Mouse (Mus musculus) small intestine, adult 2 months (tissue): ENCODE data around the gene Batf3.

Experiments used
- CTCF ChIP-seq: fragments of 200-500 bp; IDR thresholded peaks from 2 replicates; pipeline ENCODE4 v1.5.1; 2012; ENCODE audit warnings: low read depth, mild to moderate bottlenecking, control low read depth, inconsistent platforms, low read length, moderate library complexity, mixed read lengths; ENCODE audit not compliant: insufficient replicate concordance, insufficient read length; ENCODE audit errors: extremely low read depth
- POLR2A ChIP-seq: fragments of 200-500 bp; IDR thresholded peaks from 2 replicates; pipeline ENCODE4 v1.6.1; 2012; ENCODE audit warnings: low read depth, mild to moderate bottlenecking, control low read depth, inconsistent platforms, low read length, moderate library complexity

DNA sequence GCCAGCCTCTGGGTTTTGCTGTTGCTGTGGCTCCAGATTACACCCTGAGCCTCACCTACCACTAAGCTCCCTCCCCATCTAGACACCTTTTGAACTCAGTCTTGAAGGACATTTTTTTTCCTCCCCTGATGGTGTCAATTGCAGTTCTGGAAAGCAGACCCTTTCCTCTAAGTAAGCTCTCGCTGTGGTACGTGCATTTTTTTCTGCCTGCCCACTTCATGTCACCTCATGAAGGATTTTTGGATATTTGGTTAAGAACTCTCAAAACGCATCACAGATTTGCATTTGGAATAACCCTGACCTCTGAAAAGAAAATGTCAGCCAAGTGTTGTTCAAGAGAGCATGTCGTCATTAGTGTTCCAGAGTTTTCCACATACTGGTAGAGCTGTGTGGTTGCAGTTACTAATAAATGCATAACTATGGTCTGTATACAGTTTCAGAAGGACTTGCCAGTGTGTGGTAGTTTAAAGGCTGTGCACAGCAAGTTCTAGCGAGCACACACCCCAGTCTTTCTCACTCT is 2.2 kb downstream of the Batf3 start:
- no peak for TF ChIP-seq POLR2A
- no peak for TF ChIP-seq CTCF
